Mouse (Mus musculus): ENCODE measurements around the gene Mrpl46.

Gene Mrpl46

GRCm38 (mm10) chr7:78782639-78783581 is at the start of gene Mrpl46, which contains the start of gene Mrps11:
Gene Mrpl46, minus strand, starts transcription at chr7:78783531.
Gene Mrps11, plus strand, starts transcription at chr7:78783119.
- DNase-seq (ENCODE audit: extremely low spot score, low spot score) = peak; percentile 84

DNA sequence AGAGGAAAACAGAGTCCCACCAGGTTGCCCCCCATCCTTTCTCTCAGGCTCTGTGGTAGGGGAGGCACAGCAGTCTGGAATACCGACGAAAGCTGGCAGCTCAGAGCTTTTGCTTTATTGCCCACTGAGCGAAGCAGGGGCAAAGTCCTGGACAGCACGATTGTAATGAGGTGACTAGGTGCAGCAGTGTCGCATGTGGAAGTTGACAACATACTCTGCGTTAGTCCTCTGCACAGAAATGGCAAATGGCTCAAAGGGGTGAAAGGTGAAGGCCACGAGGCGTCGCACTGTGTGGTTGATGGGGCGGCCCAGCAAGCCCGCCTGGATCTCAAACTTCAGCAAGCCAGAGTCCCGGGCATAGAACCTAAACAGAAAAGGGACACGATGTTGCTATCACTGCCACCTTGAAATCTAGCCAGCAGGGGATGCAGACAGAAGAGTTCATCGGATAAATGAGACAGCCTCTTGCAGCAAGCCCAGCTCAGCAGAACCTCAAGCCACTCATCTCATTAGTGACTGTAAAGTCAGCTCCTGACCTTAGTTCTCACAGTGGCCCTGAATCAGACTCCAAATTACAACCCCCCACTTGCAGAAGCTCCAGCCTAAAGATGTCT is 44.5 kb upstream of the Mrpl46 start:
- DNase-seq (ENCODE audit: extremely low spot score, low spot score) = no peak

DNA sequence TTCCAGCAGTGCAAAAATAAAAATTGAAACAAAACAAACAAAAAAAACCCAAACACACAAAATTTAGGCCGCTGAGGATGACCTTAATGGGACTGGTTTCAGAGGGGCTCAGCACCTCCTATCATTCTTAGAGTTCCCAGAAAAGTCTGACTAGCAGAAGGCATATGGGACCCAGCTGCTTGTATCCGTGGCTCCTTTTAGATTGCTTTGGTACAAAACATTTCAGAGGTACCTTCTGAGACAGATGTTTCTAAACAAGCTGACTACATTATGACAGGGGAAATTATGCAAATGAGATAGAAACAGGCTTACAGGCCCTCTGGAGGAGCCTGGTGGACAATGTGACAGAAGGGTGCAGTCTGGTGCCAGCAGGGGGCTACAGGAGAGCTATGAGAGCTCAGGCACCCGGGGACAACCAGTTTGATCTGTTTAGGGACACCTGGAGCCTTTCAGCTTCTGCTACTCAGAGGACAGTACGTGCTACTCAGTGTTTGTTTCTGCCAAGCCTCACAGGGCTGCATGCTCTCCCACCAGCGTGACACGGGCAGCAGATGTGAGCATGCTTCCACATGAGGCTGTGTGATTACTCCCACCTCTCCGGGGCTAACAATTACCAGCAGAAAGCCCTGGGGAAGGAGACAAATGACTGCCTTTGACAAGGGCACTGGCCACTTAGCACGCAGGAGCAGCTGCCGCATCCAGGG is 43.5 kb upstream of the Mrpl46 start:
- peak; percentile 40 for DNase-seq (ENCODE audit: extremely low spot score, low spot score)

- no peak for DNase-seq (ENCODE audit: extremely low spot score, low spot score)
Measured at GRCm38 (mm10) chr7:78818336-78818735, 35.0 kb upstream of the Mrpl46 start.

DNA sequence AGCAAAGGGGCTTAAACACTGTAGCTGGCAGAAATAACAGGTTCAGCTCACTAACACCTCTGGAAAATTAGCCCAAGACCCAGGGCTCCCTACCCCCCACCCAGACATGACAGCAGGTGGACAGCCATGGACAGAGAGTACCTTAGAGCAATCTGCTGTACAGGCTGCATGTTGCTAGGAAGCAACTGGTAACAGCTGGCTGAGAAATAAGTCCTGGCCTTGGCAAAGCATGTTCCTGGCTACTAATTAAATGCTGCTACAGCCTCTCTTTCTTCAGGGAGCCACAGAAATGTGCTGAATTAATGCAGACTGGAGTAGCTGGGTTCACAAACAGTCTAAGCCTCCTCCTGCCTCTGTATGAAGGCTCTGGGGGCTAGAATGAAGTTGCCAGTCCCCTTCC is 31.4 kb upstream of the Mrpl46 start:
- no peak for DNase-seq (ENCODE audit: extremely low spot score, low spot score)

DNA sequence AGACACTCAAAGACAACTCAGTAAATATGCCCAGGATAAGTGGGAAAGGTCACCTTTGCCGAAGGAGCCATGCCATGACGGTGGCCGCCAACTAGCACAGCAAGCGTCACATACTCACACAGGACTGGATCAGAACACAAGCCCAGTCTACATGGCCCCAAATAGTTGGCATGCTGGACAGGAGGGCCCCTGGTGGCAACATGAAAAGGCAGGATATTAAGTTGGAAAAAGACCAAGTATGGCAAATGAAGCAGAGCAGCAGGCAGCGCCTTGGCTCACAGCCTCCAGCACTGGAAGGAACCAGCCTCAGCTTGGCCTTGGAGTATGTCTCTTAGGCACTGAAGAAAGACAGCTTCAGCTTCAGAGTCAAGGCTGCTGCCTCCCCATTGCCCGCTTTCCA is 30.5 kb upstream of the Mrpl46 start:
- DNase-seq (ENCODE audit: extremely low spot score, low spot score) = no peak

DNA sequence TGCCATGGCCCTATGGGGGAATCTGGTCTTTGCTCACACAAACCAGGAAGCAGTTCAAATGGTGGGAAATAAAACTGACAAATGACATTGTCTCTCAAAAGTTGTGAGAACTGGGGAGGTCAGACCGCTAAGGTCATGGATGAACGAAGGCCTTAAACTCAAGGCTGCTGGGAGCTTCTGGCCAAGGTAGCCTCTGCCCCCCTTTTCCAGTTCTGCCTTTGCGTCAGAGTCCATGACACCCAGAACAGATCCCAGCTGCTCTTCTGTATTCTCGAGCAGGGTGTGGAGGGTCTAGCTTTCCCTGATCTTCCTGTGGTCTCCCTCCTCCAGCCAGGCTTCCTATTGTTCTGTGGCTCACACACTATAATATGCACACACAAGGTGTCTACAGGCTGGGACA is 23.9 kb upstream of the Mrpl46 start:
- no peak for DNase-seq (ENCODE audit: extremely low spot score, low spot score)

- DNase-seq (ENCODE audit: extremely low spot score, low spot score) = no peak
Measured at GRCm38 (mm10) chr7:78803841-78804240, 20.5 kb upstream of the Mrpl46 start.

DNA sequence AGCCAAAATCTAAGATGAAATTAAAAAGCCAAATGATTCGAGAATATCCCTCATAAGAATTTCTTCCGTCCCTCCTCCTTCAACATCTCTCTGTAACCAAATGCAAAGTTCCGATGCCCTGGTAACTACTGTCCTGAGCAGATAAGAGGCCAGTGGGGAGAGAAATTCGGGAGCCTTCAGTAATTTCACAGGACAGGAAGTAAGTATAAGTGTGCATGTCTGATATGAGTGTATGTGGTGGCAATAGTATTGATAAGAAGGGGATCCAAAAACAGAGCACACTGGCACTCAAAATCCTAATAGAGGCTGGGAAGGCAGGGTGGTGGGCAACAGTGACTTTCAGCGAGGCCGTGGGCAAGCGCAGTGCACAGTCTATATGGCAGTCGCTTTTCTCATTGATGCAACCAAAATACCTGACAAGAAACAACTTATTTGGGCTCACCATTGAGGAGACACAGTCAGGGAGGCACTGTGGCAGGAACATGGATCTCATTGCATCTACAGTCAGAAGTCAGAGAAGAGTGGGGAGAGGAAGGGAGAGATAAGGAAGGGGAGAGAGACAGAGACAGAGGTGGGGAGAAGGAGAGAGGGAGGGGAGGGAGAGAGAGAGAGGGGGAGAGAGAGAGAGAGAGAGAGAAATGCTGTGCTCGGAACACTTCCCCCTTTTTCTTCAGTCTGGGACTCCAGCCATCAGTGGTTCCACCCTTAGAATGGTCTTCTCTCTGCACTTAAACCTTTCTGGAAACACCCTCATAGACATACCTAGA is 16.6 kb upstream of the Mrpl46 start:
- no peak for DNase-seq (ENCODE audit: extremely low spot score, low spot score)

DNA sequence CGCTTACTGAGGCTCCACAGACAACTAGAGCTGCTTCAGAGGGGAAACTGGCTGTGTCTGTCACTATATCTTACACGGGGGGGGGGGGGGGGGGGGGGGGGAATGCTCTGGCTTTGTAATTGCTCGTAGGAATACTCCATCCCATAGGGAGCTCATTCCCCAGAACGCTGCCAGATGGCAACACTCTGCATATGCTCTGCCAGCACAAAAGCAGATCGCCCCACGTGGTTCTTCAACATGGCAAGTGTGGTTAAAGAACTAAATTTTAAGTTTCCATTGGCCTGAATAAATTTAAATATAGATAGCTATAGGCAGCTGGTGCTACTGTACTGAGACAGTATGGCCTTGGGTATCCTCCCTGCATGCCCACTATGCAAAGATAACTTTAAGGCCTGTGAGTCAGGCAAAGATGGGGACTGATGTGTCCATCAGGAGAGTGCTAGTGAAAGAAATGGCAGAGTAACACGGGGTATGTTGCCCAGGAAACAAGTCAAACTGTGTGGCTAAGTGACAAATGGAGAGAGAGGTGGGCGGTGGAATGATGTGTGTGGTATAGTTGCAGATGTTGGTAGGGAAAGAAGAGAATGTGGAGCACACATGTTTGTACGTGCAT is 14.6 kb upstream of the Mrpl46 start:
- no peak for DNase-seq (ENCODE audit: extremely low spot score, low spot score)

- no peak for DNase-seq (ENCODE audit: extremely low spot score, low spot score)
Measured at GRCm38 (mm10) chr7:78796624-78797023, 13.3 kb upstream of the Mrpl46 start.

DNA sequence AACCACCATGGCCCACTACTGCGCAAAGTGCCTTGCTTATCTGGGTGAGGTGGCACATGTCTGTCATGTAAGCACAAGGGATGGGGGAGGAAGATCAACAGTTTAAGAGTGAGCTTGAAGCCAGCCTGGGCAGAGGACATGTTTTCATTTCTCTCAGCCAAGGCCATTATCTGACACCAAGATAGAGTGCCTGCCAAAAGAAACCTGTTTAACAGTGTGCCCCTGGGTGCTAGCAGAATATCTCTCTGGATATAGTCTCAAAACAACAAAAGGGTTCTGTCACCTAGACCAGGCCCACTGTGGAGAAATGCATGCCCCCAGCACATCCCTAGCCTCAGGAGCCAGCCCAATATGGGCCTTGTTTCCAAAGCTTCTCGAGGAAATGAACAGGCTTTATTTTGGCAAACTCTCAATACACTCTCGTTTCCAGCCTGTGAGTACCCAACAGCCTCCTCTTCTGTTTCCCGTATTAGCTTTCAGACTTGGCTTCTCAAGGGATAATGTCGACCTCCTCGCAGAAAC is 11.3 kb upstream of the Mrpl46 start:
- no peak for DNase-seq (ENCODE audit: extremely low spot score, low spot score)

DNA sequence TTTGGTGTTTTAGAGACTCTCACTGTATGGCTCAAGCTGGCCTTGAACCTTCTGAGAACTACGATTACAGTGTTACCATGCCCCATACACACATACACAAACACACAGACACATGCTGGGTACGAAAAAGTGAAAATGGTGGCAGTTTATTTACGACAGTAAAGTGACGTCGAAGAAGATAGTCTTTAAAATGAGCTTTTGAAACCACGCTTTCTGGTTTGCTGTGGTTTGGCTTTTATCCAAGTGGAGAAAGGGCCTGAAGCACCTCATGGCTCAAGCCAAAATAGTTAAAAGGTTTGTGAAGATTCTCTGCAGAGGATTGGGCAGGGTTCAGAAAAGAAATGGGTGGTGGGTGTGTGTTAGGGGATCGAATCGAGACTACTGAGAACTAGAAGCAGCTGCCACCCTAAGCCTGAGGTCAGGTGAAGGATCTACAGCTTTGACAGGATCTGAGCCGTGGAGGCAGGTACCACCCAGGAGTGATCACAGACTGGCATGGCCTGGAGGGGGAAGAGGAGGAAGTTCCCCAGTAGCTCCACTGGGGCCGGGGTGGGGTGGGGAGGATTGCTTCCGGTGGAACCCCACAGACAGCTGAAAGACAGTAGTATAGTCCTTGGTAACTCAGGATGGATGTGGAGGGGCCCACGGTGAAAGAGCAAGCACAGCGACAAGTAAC is 10.7 kb upstream of the Mrpl46 start:
- no peak for DNase-seq (ENCODE audit: extremely low spot score, low spot score)

DNA sequence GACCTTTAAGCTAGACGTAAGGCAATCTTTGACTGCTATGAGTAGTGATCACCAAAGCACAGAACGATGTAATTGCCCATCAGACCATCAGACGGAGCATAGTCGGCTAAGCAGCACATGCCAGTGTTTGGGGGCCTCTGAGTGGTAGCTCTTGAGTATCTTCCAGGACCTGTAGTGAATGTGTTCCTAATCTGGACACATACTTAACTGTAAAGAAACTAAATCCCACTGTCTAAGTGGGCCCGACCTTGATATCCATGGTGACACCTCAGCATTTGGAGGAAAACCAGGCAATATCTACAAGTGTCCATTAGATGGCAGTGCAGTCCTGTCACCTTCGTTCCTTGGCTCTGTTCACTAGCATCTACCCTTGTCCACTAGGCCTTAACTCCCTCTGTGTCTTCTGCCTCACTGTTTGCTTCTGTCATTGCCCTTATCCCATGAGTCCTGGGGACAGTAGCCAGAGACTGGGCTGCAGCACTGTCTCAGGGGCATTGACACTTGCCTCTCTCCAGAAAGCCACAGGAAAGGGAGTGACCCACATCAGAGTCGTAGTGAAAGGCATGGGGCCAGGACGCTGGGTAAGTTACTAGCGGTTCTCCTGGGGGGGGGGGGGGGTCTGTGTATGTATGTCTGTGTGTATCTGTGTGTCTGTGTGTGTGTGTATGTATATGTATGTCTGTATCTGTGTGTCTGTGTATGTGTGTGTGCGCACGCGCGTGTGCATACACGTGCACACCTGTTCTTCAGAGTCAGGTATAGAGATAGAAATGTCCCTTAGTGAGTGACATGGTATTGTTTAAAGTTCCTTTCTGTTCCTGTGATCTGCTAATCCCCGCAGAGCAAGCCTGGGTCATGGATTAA is 8.3 kb upstream of the Mrpl46 start:
- peak; percentile 56 for DNase-seq (ENCODE audit: extremely low spot score, low spot score)

DNA sequence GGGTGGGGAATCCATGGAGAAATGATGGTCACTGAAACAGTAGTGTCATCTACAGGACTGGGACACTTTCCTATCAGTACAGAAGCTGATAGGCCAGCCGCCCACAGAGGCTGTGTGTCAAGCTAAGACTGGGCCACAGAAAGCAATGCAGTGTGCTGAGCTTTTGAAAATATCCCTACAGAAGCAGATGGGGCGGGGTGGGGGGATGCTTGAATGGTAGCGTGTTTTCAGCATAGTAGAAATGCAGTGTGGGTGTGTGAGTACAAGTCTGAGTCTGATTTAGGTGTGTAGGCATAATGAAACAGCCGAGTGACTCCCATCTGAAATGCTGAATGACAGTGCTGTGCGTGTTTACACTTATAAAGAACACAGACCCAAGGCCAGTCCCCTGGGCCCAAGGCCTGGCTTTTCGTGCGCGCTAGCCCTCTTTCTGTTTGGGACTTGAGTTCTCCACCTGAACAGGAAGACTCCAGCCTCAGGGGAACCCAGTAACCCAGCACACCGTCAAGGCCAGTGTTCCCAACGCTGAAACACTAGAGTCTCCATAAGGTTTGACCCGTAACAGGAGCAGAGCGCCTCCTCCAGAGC is 4.6 kb upstream of the Mrpl46 start:
- no peak for DNase-seq (ENCODE audit: extremely low spot score, low spot score)

DNA sequence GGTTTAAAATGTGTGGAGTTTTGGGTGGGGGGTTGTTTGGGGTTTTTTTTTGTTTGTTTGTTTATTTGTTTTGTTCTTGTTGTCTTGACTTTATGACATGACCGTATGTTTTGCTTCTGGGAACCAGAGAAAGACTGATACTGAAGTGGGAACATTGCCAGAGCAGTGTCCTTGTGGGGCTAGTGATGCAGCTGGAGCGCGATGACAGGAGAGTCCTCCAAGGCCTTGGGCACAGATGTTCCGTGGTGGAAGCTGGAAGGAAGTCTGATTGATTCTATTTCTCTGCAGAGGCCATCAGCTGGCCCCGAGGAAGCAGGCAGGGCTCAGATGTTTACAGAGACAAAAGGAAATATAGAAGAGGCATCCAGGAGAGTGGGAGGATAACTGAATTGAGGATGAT is 2.6 kb upstream of the Mrpl46 start:
- DNase-seq (ENCODE audit: extremely low spot score, low spot score) = no peak

GRCm38 (mm10) chr7:78778741-78779140 is 4.6 kb downstream of the Mrpl46 start:
- DNase-seq (ENCODE audit: extremely low spot score, low spot score) = no peak

GRCm38 (mm10) chr7:78770936-78771335 is 12.4 kb downstream of the Mrpl46 start:
- DNase-seq (ENCODE audit: extremely low spot score, low spot score) = no peak

All from neural tube, embryonic 10.5 days (tissue).